Mouse (Mus musculus) heart, embryonic 15.5 days (tissue): Measurements from ENCODE around the gene Cdk5r1. TPM values are rescaled to one million over a fixed set of nuclear protein-coding genes. Genes with fewer than 3 reads are reported as not detected.
A peak's percentile ranks its signal among the peaks of the same experiment; 100 is the strongest.
"Not testable (repeated sequence)": the region's sequence is repeated elsewhere in the genome, so short reads cannot be mapped to it uniquely, and the experiment has no call there.

Experiments
- ATAC-seq: fragments of 200-750 bp; cut with Nextera tagmentation; replicated peaks from 2 replicates; pipeline ENCODE4 v1.8.0; 2017; ENCODE audit warnings: low read depth, moderate TSS enrichment; ENCODE audit not compliant: insufficient number of reproducible peaks, insufficient read depth, low FRiP score
- H3K27ac ChIP-seq: fragments of 300-500 bp; sonication (generic); 2 replicates; pipeline ENCODE4 v1.5.1; 2015; ENCODE audit warnings: mild to moderate bottlenecking, inconsistent platforms
- H3K27me3 ChIP-seq: fragments of 300-500 bp; sonication (generic); 2 replicates; pipeline ENCODE4 v1.6.1; 2015; ENCODE audit warnings: inconsistent platforms
- H3K36me3 ChIP-seq: fragments of 300-500 bp; sonication (generic); 2 replicates; pipeline ENCODE4 v1.6.1; 2015; ENCODE audit warnings: mild to moderate bottlenecking, inconsistent platforms
- H3K4me1 ChIP-seq: fragments of 300-500 bp; sonication (generic); replicated peaks from 2 replicates; pipeline ENCODE4 v1.6.1; 2015; ENCODE audit warnings: inconsistent platforms
- H3K4me2 ChIP-seq: fragments of 300-500 bp; sonication (generic); 2 replicates; pipeline ENCODE4 v1.6.1; 2015; ENCODE audit warnings: inconsistent platforms, mild to moderate bottlenecking, moderate library complexity
- H3K4me3 ChIP-seq: fragments of 300-500 bp; sonication (generic); 2 replicates; pipeline ENCODE4 v1.5.1; 2015; ENCODE audit warnings: mild to moderate bottlenecking, inconsistent platforms
- H3K9ac ChIP-seq: fragments of 300-500 bp; sonication (generic); 2 replicates; pipeline ENCODE4 v1.6.1; 2015; ENCODE audit warnings: mild to moderate bottlenecking, inconsistent platforms
- H3K9me3 ChIP-seq: fragments of 300-500 bp; sonication (generic); replicated peaks from 2 replicates; pipeline ENCODE4 v1.6.1; 2016; ENCODE audit warnings: inconsistent platforms
- WGBS: fragments of 180-500 bp; shearing (Covaris S2); methylation state at CpG from one replicate; pipeline ENCODE4 v1.1.7; 2015; ENCODE audit warnings: mixed read lengths; 5-methylcytosine and 5-hydroxymethylcytosine counted together
- polyA plus RNA-seq: library from polyadenylated mRNA; unstranded; fragments of >200 nt; fragmentation: Nextera tagmentation; extraction: Ambion mirVana; gene quantifications from 2 replicates; pipeline ENCODE4 v1.2.1, GENCODE M21; 2015

Gene Cdk5r1
- 0.37 and 0.90 TPM in 2 replicates for polyA plus RNA-seq

DNA sequence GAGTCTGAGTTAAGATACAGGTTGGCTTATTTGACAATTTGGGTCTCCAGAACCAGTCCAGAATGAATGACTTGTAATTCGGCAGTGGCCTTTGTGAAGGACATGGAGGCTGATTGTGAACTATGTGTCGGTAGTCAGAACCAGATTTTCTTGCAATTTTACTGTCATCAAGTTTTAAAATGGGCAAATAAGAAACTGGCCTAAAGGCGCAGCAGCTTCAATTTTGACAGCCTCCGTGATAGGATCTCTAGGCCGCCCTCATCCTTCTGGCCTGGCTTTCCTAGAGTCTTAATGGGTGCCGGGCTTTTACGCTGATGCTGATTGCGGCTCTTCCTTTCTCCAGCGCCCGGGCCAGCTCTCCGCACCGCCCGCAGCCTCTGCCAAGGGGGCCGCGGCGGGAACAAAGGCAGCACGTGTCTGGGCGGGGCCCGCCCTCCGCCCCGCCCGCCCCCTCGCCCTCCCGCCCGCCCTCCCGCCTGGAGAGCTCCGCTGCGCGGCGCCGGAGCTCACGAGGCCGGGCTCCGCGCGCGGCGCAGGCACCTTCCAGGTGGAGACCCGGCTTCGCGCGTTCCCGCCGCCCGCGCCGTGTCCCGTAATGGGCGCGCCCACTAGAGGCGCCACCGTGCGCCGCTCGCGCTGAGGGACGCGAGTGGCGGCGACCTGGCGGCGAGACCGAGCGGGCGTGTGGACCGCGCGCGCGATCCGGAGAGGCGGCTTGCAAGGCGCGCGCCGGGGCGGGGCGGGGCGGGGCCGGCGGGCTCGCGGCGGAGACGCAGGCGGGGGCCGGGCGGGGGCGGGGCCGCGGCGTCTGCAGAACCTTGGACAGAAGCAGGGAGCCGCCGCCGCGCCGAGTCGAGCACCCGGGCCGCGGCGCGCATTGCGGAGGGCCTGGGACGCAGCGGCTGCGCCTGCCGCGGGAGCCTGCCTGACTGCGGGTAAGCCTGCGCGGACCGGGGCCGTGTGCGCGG is at the start of gene Cdk5r1:
TSS of gene Cdk5r1 (plus strand) at position 802 of the 968 bp plus-strand sequence.
- peak within 1 kb of the TSS; percentile 66 for H3K9ac ChIP-seq
- no peaks in the 10 kb centered on the region for H3K9me3 ChIP-seq
- H3K36me3 ChIP-seq = peaks cover 9% of the 10 kb centered on the region; the same call in 1 of the 2 replicates
- peak within 1 kb of the TSS; percentile 74 for H3K27ac ChIP-seq
- peaks cover 12% of the 10 kb centered on the region; the same call in 1 of the 2 replicates for H3K27me3 ChIP-seq
- H3K4me2 ChIP-seq = peak within 1 kb of the TSS; percentile 97
- peaks cover 15% of the 10 kb centered on the region for H3K4me1 ChIP-seq
- peak within 1 kb of the TSS; percentile 70 for H3K4me3 ChIP-seq
- peak; percentile 92 for ATAC-seq
- WGBS = under 1% methylated on average over 100 of the region's 116 CpGs

DNA sequence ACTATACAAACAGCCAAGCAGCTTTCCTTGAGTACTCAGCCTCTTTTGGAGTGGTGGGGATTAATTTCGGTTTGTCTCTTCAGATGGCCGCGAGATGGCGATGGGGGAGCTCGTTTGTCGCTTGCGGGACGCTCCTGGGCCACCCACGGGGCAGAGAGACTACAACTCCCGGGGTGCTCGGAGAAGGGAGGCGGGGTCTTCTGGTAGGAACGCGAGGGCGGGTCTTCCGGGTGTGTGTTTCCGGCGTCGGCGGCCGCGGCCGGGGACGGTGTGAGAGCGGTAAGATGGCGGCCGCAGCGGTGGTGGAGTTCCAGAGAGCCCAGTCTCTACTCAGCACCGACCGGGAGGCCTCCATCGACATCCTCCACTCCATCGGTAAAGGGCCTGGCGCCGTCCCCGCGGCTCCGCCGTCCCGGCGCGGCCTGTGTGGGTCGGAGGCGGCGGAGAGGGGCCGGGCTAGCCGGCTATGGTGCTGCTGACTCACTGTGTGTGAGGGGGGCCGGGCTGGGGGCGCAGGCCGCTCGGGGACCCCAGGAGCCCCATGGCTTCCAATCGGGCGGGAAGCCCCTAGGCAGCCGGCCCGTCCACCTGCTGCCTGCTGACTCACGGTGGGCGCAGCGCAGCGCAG is 48.3 kb upstream of the Cdk5r1 start, which contains the start of gene Psmd11:
TSS of gene Psmd11 (plus strand) at position 235 of the 628 bp plus-strand sequence.
- peak; percentile 98 for ATAC-seq
- H3K27ac ChIP-seq = peak within 1 kb of the TSS; percentile 92
- peak within 1 kb of the TSS; percentile 99 for H3K9ac ChIP-seq
- under 1% methylated on average over 55 of the region's 58 CpGs for WGBS
- H3K4me3 ChIP-seq = peak within 1 kb of the TSS; percentile 99
- H3K4me2 ChIP-seq = peak within 1 kb of the TSS; percentile 76
- no peaks in the 10 kb centered on the region for H3K9me3 ChIP-seq
- H3K4me1 ChIP-seq = peaks cover 5% of the 10 kb centered on the region
- H3K36me3 ChIP-seq = peaks cover 17% of the 10 kb centered on the region
- H3K27me3 ChIP-seq = no peaks in the 10 kb centered on the region

DNA sequence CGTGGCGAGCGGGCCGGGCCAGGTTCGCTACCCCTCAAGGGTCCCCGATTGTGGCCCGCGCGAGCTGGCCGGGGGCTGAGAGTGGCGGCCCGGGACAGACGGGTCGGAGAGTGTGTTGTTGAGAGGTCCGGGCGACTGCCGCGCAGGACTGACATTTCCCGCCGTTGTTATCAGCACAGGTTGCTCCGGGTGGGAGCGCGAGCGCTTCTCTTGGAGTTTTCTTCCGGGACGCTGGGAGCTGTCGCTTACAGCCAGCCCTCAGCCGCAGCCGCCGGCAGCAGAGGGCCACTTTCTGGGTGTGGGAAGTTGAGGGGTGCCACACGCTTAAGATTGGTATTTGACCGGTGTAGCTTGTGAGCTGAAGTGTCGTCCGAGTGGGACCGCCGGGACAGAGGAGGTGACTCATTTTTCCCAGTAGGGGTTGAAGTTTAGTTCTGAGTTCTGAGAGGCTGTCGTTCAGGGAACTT is 47.8 kb upstream of the Cdk5r1 start:
- Histone ChIP-seq H3K36me3 (peaks cover 20% of the 10 kb centered on the region), H3K4me1 (peaks cover 5% of the 10 kb centered on the region), H3K27ac (peak overlapping the region; percentile 92), H3K9me3 (no peaks in the 10 kb centered on the region), H3K9ac (peak overlapping the region; percentile 99), H3K4me3 (peak overlapping the region; percentile 99), H3K4me2 (peak overlapping the region; percentile 76), H3K27me3 (no peaks in the 10 kb centered on the region)
- ATAC-seq = no peak; the same call in 1 of the 2 replicates
- WGBS = under 1% methylated on average over 37 of the region's 37 CpGs

GRCm38 (mm10) chr11:80429500-80430166 is 47.2 kb upstream of the Cdk5r1 start:
- Histone ChIP-seq H3K36me3 (peaks cover 22% of the 10 kb centered on the region), H3K4me1 (peaks cover 5% of the 10 kb centered on the region), H3K27me3 (no peaks in the 10 kb centered on the region), H3K27ac (peak overlapping the region; percentile 92), H3K4me2 (peak overlapping the region; percentile 76), H3K9ac (peak overlapping the region; percentile 99), H3K4me3 (peak overlapping the region; percentile 99), H3K9me3 (no peaks in the 10 kb centered on the region)
- no peak for ATAC-seq
- WGBS = 47% methylated on average over 14 of the region's 14 CpGs

DNA sequence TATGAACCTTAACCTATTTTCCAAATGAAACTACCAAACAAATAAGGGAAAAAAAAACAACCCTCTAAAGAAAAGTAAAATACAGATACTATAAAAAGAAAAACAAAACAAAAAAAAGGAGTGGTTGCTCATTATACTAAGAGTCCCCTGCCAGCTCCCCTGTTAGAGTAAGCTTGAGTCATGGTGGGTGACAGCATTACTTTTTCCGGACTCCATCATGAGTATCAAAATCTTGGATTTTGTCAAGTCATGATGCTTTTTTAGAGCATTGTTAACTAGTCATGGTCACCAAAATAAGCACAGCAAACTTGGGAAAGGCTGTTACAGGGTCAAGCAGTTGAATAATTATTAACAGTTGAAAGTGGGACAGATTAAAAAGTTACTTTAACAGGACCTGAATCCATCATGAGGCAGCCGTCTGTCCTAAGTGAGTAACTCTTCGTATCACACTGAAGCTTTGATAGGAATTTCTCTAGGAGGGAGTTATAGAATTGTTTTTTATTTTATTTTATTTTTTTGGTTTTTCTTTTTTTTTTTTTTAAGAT is 46.4 kb upstream of the Cdk5r1 start:
- WGBS = 85% methylated on average over 3 of the region's 3 CpGs
- H3K9ac ChIP-seq = no peak overlapping the region

DNA sequence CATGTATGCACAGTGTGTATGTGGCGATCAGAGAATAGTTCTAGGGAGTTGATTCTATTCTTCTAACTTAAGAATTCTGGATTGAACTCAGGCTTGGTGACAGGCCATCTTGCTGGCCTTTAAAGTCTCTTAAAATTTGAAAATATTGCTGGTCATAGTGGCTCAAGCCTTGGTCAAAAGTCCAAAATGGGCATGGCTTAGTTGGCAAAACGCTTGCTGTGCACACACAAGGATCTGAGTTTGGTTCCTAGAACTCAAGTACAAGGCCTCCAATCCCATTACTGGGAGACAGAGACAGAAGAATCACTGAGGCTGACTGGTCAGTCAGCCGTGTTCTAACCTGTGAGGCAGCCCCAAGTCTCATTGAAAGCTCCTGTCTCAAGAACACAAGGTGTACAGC is 29.9 kb upstream of the Cdk5r1 start:
- WGBS = 89% methylated on average over 3 of the region's 3 CpGs
- Histone ChIP-seq H3K9ac (no peak overlapping the region), H3K36me3 (peaks cover 51% of the 10 kb centered on the region), H3K27ac (no peak overlapping the region), H3K4me2 (no peak overlapping the region), H3K9me3 (no peaks in the 10 kb centered on the region), H3K27me3 (no peaks in the 10 kb centered on the region), H3K4me1 (no peaks in the 10 kb centered on the region), H3K4me3 (no peak overlapping the region)
- ATAC-seq = no peak

More for the DNA sequence above, 46.4 kb upstream of the Cdk5r1 start:
- H3K27ac ChIP-seq = no peak overlapping the region
- ATAC-seq = no peak
- no peaks in the 10 kb centered on the region for H3K27me3 ChIP-seq
- no peaks in the 10 kb centered on the region for H3K9me3 ChIP-seq
- H3K4me1 ChIP-seq = peaks cover 5% of the 10 kb centered on the region
- peaks cover 27% of the 10 kb centered on the region for H3K36me3 ChIP-seq
- H3K4me2 ChIP-seq = no peak overlapping the region
- H3K4me3 ChIP-seq = no peak overlapping the region

- 95% methylated on average over 2 of the region's 2 CpGs for WGBS
- peaks cover 38% of the 10 kb centered on the region for H3K36me3 ChIP-seq
- no peak for ATAC-seq
Observed at GRCm38 (mm10) chr11:80449859-80450258, 27.0 kb upstream of the Cdk5r1 start.

DNA sequence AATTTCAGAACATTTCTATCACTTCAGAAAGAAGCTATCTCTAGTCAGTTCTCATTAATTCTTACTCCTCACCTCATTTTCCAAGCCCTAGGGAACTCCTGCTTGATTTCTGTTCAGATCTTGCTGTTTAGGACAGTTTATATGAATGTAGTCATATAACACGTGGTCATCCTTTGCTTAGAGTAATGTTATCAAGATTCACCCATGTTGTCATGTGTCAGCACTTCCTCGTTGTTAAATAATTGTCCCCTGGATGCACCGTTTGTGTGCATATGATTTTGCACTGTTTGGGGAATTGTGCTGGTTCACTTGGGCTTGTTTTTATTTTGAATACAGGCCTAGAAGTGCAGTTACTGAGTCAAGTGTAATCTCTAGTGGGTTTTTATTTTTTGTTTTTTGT is 24.6 kb upstream of the Cdk5r1 start:
- 79% methylated on average over 3 of the region's 3 CpGs for WGBS

More at GRCm38 (mm10) chr11:80449859-80450258, 27.0 kb upstream of the Cdk5r1 start:
- no peak overlapping the region for H3K4me2 ChIP-seq
- no peaks in the 10 kb centered on the region for H3K4me1 ChIP-seq
- H3K9ac ChIP-seq = no peak overlapping the region
- H3K27ac ChIP-seq = no peak overlapping the region
- no peaks in the 10 kb centered on the region for H3K27me3 ChIP-seq
- H3K9me3 ChIP-seq = no peaks in the 10 kb centered on the region
- no peak overlapping the region for H3K4me3 ChIP-seq

DNA sequence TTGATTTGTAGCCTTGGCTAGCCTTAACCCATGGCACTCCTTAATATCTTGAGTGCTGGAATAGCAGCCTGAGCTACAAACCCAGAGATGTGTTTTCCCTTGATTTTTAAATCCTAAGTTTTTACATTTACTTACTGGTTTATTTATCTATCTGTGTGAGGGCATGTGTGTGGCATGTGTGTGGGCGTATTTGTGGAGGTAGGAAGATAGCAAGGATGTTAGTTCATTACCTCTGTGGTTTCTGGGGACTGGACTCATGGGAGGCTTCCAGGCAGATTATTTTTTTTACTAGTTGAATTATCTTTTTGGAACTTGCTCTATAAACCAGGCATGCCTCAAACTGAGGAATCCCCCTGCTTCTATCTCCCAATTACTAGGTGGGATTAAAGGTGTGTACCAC is 23.6 kb upstream of the Cdk5r1 start:
- Histone ChIP-seq H3K36me3 (peaks cover 40% of the 10 kb centered on the region), H3K4me1 (no peaks in the 10 kb centered on the region), H3K27me3 (no peaks in the 10 kb centered on the region), H3K4me3 (no peak overlapping the region), H3K9ac (no peak overlapping the region), H3K4me2 (no peak overlapping the region), H3K9me3 (no peaks in the 10 kb centered on the region), H3K27ac (no peak overlapping the region)
- WGBS = 85% methylated on average over 1 of the region's 1 CpGs
- ATAC-seq = no peak

More for the DNA sequence above, 24.6 kb upstream of the Cdk5r1 start:
- ATAC-seq = no peak
- Histone ChIP-seq H3K4me3 (no peak overlapping the region), H3K27ac (no peak overlapping the region), H3K36me3 (peaks cover 38% of the 10 kb centered on the region), H3K4me1 (no peaks in the 10 kb centered on the region), H3K9ac (no peak overlapping the region), H3K27me3 (no peaks in the 10 kb centered on the region), H3K9me3 (no peaks in the 10 kb centered on the region), H3K4me2 (no peak overlapping the region)

DNA sequence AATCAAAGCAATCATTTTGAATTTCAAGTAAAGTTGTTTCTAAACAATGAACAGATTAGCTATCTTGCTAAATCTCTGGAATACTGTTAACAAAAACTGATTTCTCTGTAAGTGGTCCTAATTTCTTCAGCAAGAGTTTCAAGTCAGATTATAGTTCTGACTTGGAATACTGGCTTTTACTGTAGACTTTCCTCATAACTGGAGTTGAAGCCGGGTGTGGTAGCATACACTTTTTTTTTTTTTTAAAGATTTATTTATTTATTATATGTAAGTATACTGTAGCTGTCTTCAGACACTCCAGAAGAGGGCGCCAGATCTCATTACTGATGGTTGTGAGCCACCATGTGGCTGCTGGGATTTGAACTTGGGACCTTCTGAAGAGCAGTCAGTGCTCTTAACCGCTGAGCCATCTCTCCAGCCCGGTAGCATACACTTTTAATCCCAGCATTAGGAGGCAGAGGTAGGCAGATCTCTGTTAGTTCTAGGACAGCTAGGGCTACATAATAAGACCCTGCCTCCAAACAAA is 13.2 kb upstream of the Cdk5r1 start:
- not testable (repeated sequence) for H3K9ac ChIP-seq, H3K4me2 ChIP-seq, H3K27me3 ChIP-seq, H3K4me1 ChIP-seq, ATAC-seq, H3K27ac ChIP-seq, H3K4me3 ChIP-seq, H3K9me3 ChIP-seq
- 86% methylated on average over 4 of the region's 4 CpGs for WGBS
- H3K36me3 ChIP-seq = peaks cover 78% of the 10 kb centered on the region
